Mouse (Mus musculus): Measurements from ENCODE around the gene Msl2. TPM values are rescaled to one million over a fixed set of nuclear protein-coding genes. Genes with fewer than 3 reads are reported as not detected.

The Msl2 gene
- total and polyA plus RNA-seq, 3 experiments, result 15.5 to 30.8 (median 18.7) TPM

DNA sequence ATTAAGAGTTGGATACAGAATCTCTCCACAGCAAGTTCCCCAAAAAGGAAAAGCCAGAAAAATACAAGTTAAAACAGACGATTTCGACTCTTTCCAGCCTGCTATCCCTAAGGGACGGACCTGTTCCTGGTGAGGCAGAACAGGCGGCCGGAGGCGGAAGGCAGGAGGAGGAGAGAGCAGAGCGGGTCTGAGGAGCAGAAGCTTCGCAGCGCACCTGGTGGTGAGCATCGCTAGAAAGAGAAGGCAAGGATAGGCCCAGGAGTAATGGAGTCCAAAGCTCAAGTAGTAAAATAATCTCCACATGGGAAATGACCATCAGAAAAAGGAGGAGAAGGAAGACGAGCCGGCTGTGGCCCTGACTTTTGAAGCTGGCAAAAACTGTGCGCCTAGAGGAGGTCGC lies 20.6 kb upstream of the Msl2 start:
- H3K27me3 ChIP-seq (replicated peaks), result no peaks in the 10 kb centered on the region
- no peaks in the 10 kb centered on the region for H3K9me3 ChIP-seq (replicated peaks; ENCODE audit: low read length)
- H3K4me1 ChIP-seq (ENCODE audit: control insufficient read depth in 1 of 2, insufficient read depth in 2 of 2), result no peaks in the 10 kb centered on the region
- H3K9ac ChIP-seq (ENCODE audit: insufficient read depth, low read depth), result no peak overlapping the region
- no peaks in the 10 kb centered on the region for H3K36me3 ChIP-seq (replicated peaks in 1 of 2; ENCODE audit: control insufficient read depth in 1 of 2, insufficient read depth in 1 of 2, low read length in 1 of 2)
- DNase-seq (ENCODE audit: extremely low read depth), result no peak
- H3K4me2 ChIP-seq (ENCODE audit: insufficient read depth, low read depth, poor library complexity, severe bottlenecking), result no peak overlapping the region
- H3K79me2 ChIP-seq (replicated peaks; ENCODE audit: control insufficient read depth, extremely low read depth, insufficient read depth, poor library complexity, severe bottlenecking), result no peaks in the 10 kb centered on the region
- H3K27ac ChIP-seq (ENCODE audit: insufficient read depth, low read depth), result no peak overlapping the region
- dilution Hi-C loops (cut with MboI; ENCODE audit: extremely low pct_ligation_motif_present, extremely low pct_unique_long_range_greater_than_20kb, low sequenced_read_pairs) (no loop called here), in situ Hi-C loops (cut with MboI; ENCODE audit: low pct_ligation_motif_present, low pct_unique_long_range_greater_than_20kb, low sequenced_read_pairs) (no loop called here)
- TF ChIP-seq POLR2AphosphoS2 (IDR thresholded peaks at IDR 0.05; ENCODE audit: low read depth, low read length), result no peak
- TF ChIP-seq ZC3H11A (IDR thresholded peaks at IDR 0.05; ENCODE audit: low read depth, low read length), result no peak
- TF ChIP-seq ZNF384 (IDR thresholded peaks at IDR 0.05; ENCODE audit: low read depth, low read length), result no peak
- no peak for TF ChIP-seq ELF1 (IDR thresholded peaks at IDR 0.05; ENCODE audit: low read depth, low read length)
- no peak for TF ChIP-seq SMC3 (IDR thresholded peaks at IDR 0.05; ENCODE audit: low read depth, low read length)
- TF ChIP-seq IRF4 (IDR thresholded peaks at IDR 0.05; ENCODE audit: low read depth, low read length), result no peak
- TF ChIP-seq NRF1 (IDR thresholded peaks at IDR 0.05; ENCODE audit: low read depth, low read length), result no peak
- H3K4me3 ChIP-seq (replicated peaks in 1 of 3; ENCODE audit: low read depth in 2 of 3, low read length in 2 of 3, poor library complexity in 1 of 3), result no peak overlapping the region

- H3K4me2 ChIP-seq (ENCODE audit: insufficient read depth, low read depth, poor library complexity, severe bottlenecking), result no peak overlapping the region
- no peak overlapping the region for H3K27ac ChIP-seq (ENCODE audit: insufficient read depth, low read depth)
- H3K9ac ChIP-seq (ENCODE audit: insufficient read depth, low read depth), result no peak overlapping the region
- no peak for TF ChIP-seq GABPA (IDR thresholded peaks at IDR 0.05; ENCODE audit: insufficient replicate concordance, low read depth, low read length)
- no peak for TF ChIP-seq NELFE (IDR thresholded peaks at IDR 0.05; ENCODE audit: low read depth, low read length)
- TF ChIP-seq ZNF384 (IDR thresholded peaks at IDR 0.05; ENCODE audit: low read depth, low read length), result no peak
- TF ChIP-seq POLR2A (IDR thresholded peaks at IDR 0.05; ENCODE audit: low read depth, low read length), result no peak
- TF ChIP-seq TCF12 (IDR thresholded peaks at IDR 0.05; ENCODE audit: low read depth, low read length), result no peak
- TF ChIP-seq MEF2A (IDR thresholded peaks at IDR 0.05; ENCODE audit: borderline replicate concordance, low read depth, low read length), result no peak
- no peak for TF ChIP-seq BHLHE40 (IDR thresholded peaks at IDR 0.05; ENCODE audit: low read depth, low read length)
- TF ChIP-seq CTCF (conservative IDR thresholded peaks at IDR 0.05 in 1 of 2, IDR thresholded peaks at IDR 0.05 in 1 of 2; ENCODE audit: low read depth in 2 of 2, low read length in 2 of 2), result no peak
- no peak for TF ChIP-seq ZKSCAN1 (IDR thresholded peaks at IDR 0.05; ENCODE audit: borderline replicate concordance, low read depth, low read length)
- TF ChIP-seq RAD21 (IDR thresholded peaks at IDR 0.05; ENCODE audit: low read depth, low read length), result no peak
- TF ChIP-seq RCOR1 (conservative IDR thresholded peaks at IDR 0.05; ENCODE audit: low read depth, low read length), result no peak
- no peak for TF ChIP-seq ZMIZ1 (IDR thresholded peaks at IDR 0.05; ENCODE audit: low read depth, low read length)
- TF ChIP-seq CHD2 (IDR thresholded peaks at IDR 0.05; ENCODE audit: low read length), result no peak
- in situ Hi-C loops (cut with MboI; ENCODE audit: low pct_ligation_motif_present, low pct_unique_long_range_greater_than_20kb, low sequenced_read_pairs) (no loop called here), dilution Hi-C loops (cut with MboI; ENCODE audit: extremely low pct_ligation_motif_present, extremely low pct_unique_long_range_greater_than_20kb, low sequenced_read_pairs) (no loop called here)
- no peak for DNase-seq (ENCODE audit: extremely low read depth)
- H3K36me3 ChIP-seq (replicated peaks in 1 of 2; ENCODE audit: control insufficient read depth in 1 of 2, insufficient read depth in 1 of 2, low read length in 1 of 2), result no peaks in the 10 kb centered on the region
- no peaks in the 10 kb centered on the region for H3K9me3 ChIP-seq (replicated peaks; ENCODE audit: low read length)
- H3K79me2 ChIP-seq (replicated peaks; ENCODE audit: control insufficient read depth, extremely low read depth, insufficient read depth, poor library complexity, severe bottlenecking), result no peaks in the 10 kb centered on the region
- no peak overlapping the region for H3K4me3 ChIP-seq (replicated peaks in 1 of 3; ENCODE audit: low read depth in 2 of 3, low read length in 2 of 3, poor library complexity in 1 of 3)
- H3K27me3 ChIP-seq (replicated peaks), result no peaks in the 10 kb centered on the region
- H3K4me1 ChIP-seq (ENCODE audit: control insufficient read depth in 1 of 2, insufficient read depth in 2 of 2), result peaks cover 2 to 12% of the 10 kb centered on the region in 2 experiments; a peak in 2 of 4 replicates
These were observed 16.7 kb upstream of the Msl2 start for GRCm38 (mm10) chr9:101057156-101057555.

All from CH12.LX (cell line).